Mouse (Mus musculus) myocyte (in vitro differentiated cells): Measurements from ENCODE around the gene Gemin2.

Experiments
- CEBPB ChIP-seq: IDR thresholded peaks from 2 replicates; pipeline ENCODE4 v1.6.1; 2011; ENCODE audit warnings: mild to moderate bottlenecking, moderate library complexity; ENCODE audit not compliant: poor library complexity, insufficient read depth, severe bottlenecking
- E2F4 ChIP-seq: IDR thresholded peaks from one replicate; pipeline ENCODE4 v1.6.1; 2011; ENCODE audit warnings: mild to moderate bottlenecking, control low read depth, moderate library complexity; ENCODE audit not compliant: insufficient read depth
- MAX ChIP-seq: IDR thresholded peaks from one replicate; pipeline ENCODE4 v1.6.1; 2011; ENCODE audit warnings: low read depth, mild to moderate bottlenecking, control low read depth
- MYOD1 ChIP-seq, 3 experiments: IDR thresholded peaks; one replicate each; pipeline ENCODE4 v1.6.1; 2011; ENCODE audit warnings: control low read depth in 2 of 3, low read depth in 2 of 3, mild to moderate bottlenecking in 2 of 3, moderate library complexity in 1 of 3; ENCODE audit not compliant: insufficient read length in 2 of 3, control insufficient read depth in 1 of 3
- MYOG ChIP-seq, 3 experiments: IDR thresholded peaks; one replicate each; pipeline ENCODE4 v1.6.1; 2011; ENCODE audit warnings: control low read depth in 2 of 3, low read depth in 2 of 3, mild to moderate bottlenecking in 2 of 3; ENCODE audit not compliant: insufficient read length in 2 of 3, control insufficient read depth in 1 of 3, insufficient read depth in 1 of 3
- POLR2A ChIP-seq: IDR thresholded peaks from one replicate; pipeline ENCODE4 v1.6.1; 2011; ENCODE audit warnings: low read depth, mild to moderate bottlenecking, control low read depth, moderate library complexity; ENCODE audit not compliant: insufficient read length
- POLR2AphosphoS2 ChIP-seq: IDR thresholded peaks from one replicate; pipeline ENCODE4 v1.6.1; 2011; ENCODE audit warnings: low read depth, control low read depth; ENCODE audit not compliant: insufficient read length
- TCF12 ChIP-seq: IDR thresholded peaks from one replicate; pipeline ENCODE4 v1.6.1; 2011; ENCODE audit warnings: mild to moderate bottlenecking, control low read depth; ENCODE audit not compliant: poor library complexity, insufficient read depth, severe bottlenecking
- USF1 ChIP-seq: IDR thresholded peaks from one replicate; pipeline ENCODE4 v1.6.1; 2011; ENCODE audit warnings: low read depth, mild to moderate bottlenecking, control low read depth, moderate library complexity

GRCm38 (mm10) chr12:59032101-59032500 lies 18.9 kb downstream of the Gemin2 start:
- TF ChIP-seq CEBPB, result no peak
- TF ChIP-seq POLR2A, result no peak
- TF ChIP-seq USF1, result no peak
- no peak for TF ChIP-seq E2F4
- TF ChIP-seq MAX, result no peak
- TF ChIP-seq TCF12, result no peak
- no peak for TF ChIP-seq MYOG (IDR thresholded peaks at IDR 0.05; ENCODE audit: control insufficient read depth in 1 of 3, insufficient read depth in 1 of 3, insufficient read length in 2 of 3, low read depth in 2 of 3)
- TF ChIP-seq MYOD1 (IDR thresholded peaks at IDR 0.05; ENCODE audit: control insufficient read depth in 1 of 3, insufficient read length in 2 of 3, low read depth in 2 of 3), result no peak
- TF ChIP-seq POLR2AphosphoS2, result no peak
